Mouse (Mus musculus) spleen, adult 18-20 months (tissue): ENCODE measurements around the gene Nubp1.

Experiments used
- DNase-seq, 2 experiments: peaks; one replicate each; pipeline ENCODE4 v3.0.0; 2022; ENCODE audit warnings: mixed read lengths in 2 of 2

The Nubp1 gene

DNA sequence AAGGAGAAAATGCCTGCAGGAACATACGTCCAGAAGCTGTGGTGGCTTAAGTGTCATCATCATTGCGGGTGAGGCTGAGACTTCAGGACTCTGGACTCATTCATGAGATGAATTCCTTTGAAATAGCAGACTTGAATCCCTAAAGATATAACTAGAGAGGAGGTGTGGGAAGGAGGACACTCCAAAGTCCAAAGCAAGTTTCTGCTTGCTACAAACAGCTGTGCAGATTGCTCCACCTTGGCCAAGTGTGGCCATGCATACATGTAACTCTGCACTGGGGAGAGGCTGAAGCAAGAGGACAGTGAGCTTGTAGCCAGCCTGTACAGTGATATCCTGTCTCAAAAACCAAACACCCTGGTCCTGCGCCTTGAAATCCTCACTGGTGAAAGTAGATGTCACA is 60.2 kb downstream of the Nubp1 start:
- DNase-seq, result no peak
